Mouse (Mus musculus): ENCODE results near the gene Sf1.
A peak's percentile ranks its signal among the peaks of the same experiment; 100 is the strongest.

The Sf1 gene

DNA sequence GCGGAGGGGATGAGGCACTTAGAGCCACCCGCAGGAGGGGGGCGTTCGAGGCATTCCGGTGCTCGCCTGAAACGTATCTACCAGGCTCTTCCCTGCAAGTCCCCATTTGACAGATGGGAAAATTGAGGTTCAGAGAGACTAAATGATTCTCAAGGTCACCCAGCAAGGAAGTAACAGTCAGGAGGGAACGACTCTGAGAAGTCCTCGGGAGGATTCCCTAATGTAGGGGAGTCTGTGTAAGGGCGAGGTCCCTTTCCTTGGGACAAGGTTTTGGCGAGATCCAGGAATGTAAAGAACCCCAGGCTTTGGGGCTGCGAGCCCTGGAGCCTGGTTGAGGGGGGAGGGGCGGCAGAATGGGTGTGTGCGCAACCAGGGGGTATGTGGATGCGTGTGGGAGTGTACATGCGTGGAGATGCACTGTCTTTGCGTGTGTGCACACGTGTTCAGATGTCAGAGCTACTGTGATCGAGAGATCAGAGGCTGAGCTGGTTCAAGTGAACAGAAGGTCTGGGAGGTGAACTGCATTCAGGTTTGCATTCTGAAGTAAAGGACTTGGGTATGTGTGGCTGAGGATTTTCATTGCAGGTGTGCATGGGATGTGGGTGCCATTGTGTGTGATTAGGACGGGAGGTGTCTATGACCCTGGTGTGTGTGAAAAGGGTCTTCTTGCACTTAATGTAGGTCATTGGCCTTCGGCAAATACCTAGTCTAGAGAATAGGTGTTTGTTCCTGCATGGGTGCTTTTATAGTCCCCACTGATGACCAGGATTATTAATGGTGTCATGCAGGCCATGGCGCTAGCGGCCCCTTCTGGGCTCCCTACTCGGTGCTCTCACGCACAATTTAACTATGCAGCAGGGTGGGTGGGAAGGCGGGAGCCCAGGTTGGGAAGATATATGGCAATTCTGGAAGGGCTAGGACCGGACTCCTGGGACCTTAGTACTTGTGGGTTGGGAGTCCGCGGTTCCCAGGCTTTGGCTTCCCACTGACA, 36.9 kb downstream of the Sf1 start:
- peak; percentile 21 to 53 for DNase-seq

DNA sequence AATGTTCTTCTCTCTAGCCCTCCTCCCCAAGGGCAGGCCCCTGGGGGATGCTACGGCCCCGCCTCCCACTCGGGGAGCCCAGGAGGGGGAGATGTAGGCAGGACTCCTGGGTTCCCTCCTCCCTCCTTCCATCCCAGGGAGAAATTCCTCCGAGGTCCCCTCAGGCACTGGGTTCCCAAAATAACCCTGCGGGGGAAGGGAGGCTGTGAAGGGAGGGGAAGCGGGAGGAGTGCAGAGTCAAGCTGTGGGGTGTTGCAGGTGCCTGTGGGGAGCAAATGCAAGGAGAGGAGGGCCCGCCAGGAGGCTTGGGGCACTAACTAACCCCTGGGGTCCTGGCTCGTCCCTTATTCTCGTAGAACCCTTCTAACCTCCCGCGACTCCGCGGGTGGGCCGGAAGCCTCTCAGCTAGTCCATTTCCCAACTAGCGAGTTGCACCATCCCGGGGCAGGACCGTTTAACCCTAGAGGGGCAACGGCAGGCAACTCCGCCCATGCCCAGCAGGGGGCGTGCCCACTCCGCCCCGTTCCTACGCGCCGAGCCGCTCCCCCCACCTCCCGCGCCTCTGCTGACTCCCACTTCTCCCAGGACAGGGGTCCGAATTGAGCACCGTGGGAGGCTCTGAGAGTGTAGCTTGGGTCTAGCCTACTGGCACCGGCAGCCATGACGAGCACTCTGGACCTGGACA, 37.8 kb downstream of the Sf1 start:
- DNase-seq = peak; percentile 84 to 86

DNA sequence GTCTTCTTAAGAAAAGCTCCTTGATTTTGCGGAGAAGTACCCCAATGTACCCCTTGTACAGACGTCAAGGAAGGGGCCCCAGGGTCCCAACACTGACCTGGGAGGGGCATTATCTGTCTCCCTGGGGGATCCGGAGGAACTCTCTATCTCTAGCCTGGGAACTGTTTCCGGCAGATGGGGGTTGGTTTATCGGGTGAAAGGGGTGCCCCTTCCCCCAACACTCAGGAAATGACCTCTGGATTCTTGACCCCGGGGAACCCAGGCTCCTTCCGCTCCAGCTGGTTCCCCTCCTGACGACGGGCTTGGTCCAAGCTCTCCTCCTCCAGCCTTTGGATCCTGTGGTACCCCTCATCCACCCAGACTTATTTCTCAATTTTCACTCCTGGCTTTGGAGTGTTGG, 38.5 kb downstream of the Sf1 start:
- peak; percentile 67 to 79 for DNase-seq

DNA sequence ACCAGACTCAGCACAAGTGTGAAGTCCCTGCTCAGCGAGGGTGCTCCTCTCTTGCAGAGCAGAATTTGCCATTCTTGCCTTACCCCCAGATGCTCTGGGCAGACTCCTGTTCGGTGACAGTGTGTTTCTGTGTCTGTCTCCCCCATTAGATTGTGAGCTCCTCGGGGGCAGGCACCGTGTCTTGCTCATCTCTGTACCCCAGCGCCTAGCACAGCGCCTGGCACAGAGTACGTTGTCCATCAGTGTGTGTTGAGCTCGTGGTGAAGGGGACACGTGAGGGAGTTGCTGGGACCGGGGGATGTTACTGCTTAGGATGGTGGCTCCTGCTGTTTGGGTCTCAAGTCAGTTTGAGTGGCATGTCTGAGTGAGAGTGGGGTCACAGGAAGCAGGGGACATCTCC, 40.4 kb downstream of the Sf1 start:
- DNase-seq = no peak

DNA sequence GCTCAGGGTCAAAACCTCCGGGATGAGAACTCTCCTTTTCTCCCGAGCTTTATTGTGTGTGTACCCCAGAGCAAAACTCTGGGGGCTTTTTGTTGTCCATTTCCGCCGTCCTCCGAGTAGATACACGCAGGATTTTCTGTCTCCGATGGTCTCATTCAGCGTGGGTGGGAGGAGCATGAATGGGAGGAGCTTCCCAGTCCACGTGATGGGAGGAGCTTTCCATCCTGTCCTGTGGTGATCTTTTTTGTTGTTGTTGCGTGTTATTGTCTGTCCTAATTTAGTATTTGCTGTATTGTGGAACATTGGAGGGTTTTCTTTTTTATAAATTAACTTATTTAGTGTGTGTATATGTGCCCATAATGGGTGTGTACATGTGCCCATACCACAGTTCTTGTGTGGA, 41.9 kb downstream of the Sf1 start:
- no peak for DNase-seq

DNA sequence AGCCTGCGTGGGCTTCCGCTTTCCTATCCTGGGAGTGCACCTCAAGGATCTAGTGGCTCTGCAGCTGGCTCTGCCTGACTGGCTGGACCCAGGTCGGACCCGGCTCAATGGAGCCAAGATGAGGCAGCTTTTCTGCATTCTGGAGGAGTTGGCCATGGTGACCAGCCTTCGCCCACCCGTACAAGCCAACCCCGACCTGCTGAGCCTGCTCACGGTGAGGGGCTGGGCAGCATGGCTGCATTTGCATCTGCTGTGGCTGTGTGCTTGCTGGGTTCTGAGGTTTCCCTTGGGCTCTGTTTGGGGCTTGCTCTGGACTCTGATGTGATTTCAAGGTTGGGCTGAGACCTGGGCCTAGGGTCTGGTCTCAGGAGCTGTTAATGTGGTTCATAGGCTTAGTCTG, 43.6 kb downstream of the Sf1 start:
- no peak for DNase-seq

DNA sequence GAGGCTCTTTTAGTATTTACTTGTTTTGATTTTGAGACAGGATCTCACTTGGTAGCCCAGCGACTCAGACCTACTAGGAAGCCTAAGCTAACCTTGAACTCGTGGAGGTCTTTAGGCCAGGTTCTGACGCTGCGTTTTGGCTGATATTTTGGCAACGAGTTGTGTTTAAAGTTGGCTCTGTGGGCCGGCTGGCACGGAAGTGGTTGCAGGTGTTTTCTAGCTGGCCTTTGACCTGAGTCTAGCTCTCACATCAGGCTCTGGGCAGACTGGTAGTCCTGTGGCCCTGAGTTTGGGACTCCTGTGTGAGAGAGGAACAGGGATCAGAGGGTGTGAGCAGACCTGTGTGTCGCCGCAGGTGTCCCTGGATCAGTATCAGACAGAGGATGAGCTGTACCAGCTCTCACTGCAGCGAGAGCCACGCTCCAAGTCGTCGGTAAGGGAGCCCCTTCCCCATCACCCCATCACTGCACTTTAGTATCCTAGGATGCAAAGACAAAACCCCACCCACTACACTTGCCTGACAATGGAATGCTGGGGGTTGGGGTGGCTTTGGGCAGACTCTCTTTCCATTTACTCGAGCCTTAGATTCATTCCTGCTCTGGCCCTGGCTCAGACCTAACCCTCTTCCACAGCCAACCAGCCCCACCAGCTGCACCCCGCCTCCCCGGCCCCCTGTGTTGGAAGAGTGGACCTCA, 44.5 kb downstream of the Sf1 start:
- DNase-seq = no peak

DNA sequence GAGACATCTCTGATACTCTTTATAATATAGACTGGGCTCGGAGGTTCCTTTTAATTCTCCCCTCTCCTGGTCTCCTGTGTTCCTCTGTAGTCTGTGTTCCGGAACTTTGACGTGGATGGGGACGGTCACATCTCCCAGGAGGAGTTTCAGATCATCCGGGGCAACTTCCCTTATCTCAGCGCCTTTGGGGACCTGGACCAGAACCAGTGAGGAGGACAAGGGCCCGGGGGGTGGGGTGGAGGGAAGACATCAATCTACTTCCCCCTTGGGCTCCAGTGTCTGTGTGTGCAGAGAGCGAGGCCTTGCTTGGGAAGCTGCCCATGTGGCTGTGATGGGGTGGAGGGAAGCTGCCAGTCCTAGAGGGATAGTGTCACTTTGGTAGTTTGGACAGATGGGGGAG, 45.3 kb downstream of the Sf1 start:
- peak; percentile 26 to 56 for DNase-seq

DNA sequence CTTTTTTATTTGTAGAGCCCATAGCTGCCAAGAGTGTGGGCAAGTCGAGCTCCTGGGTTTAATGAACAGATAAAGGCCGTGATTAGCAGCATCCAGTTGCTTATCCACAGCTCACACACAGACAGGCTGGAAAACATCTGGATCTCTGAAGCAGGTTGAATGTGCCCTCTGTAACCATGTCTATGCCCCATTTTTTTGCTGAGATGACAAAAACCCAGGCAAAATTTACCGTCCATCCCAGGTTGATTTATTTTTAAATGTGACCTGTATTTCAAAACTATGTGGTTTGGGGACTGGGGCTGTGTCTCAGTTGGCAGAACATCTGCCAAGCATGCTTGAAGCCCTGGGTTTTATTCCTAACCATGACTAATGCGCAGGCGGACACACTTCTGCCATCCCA, 45.7 kb downstream of the Sf1 start:
- no peak for DNase-seq

DNA sequence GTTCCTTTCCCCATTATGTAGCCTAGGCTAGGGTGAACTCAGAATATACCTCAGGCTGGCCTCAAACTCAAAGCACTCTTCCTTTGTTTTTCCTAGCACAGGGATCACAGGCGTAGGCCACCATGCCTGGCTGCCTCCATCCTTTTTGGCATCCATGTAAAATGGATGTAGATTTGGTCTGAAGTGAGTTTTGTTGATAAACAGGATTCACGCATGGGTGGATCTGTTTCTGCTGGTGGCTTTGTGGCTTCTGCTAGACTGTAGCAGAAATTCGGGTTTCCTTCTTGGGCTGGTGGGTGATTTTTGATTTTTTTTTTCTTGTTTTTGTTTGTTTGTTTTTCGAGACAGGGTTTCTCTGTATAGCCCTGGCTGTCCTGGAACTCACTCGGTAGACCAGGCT, 46.4 kb downstream of the Sf1 start:
- DNase-seq = no peak

DNA sequence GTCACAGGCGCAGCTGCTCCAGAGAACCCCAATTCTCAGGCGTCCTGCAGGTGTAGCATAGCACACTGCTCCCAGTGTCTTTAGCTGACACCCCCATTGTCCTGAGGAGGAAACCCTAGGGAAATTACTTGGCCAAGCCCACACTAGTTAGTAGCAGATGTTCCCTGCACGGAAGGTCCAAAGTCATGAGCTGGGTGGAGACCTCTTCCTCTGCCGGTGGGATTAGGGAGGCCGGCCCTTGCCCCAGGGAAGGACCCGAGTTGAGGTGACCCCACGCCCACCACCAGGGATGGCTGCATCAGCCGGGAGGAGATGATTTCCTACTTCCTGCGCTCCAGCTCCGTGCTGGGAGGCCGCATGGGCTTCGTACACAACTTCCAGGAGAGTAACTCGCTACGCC, 49.3 kb downstream of the Sf1 start:
- no peak for DNase-seq

DNA sequence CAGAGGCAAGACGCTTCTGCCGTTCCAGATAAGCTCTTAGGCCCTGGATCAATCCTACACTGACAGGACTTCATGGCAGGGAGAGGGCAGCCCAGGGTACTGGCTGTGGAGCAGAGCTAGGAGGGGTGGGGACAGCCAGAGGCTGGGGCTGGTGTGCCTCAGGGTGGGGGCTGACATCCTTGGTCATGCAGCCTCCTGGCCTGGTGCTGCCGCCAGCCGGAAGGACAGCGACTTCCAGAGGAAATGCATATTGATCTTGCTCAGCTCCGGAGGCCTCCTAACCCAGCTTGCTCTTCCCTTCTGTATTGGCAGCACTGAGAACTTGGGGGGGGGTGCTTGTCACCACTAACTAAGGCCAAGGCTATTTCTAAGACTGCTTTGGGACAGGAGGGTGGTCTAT, 52.0 kb downstream of the Sf1 start:
- DNase-seq = peak; percentile 41 to 74

DNA sequence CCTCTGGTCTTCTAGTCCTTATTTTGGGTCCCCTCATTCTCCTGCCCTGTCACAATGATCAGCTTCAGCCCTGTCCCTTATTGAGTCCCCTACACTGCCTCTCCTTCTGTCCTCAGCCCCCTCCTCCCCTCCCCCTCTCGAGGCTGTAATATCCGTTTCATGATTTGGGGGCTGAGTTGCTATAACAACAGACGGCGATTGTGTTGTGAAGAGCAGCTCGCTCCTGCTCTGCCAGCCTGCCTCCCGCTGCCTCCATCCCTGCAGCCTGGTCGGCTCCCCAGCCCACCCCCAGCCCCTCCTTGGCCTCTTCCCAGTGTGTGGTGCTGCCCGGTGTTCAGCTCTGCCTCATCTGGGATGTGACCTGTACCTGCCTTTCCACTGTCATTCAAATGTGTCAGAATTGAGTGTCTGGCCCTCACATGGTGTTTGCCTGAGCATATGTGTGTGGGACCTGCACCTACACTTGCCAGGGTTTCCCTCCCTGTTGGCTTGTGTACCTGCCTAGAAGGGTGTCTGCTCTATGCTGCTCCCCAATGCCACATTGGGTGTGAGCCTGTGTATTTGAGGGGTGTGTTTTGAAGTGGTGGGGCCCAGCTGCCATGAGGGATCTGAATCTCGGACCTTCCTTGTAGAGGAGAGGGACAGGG, 52.8 kb downstream of the Sf1 start:
- DNase-seq = peak in 1 of 2 experiments; percentile 26

DNA sequence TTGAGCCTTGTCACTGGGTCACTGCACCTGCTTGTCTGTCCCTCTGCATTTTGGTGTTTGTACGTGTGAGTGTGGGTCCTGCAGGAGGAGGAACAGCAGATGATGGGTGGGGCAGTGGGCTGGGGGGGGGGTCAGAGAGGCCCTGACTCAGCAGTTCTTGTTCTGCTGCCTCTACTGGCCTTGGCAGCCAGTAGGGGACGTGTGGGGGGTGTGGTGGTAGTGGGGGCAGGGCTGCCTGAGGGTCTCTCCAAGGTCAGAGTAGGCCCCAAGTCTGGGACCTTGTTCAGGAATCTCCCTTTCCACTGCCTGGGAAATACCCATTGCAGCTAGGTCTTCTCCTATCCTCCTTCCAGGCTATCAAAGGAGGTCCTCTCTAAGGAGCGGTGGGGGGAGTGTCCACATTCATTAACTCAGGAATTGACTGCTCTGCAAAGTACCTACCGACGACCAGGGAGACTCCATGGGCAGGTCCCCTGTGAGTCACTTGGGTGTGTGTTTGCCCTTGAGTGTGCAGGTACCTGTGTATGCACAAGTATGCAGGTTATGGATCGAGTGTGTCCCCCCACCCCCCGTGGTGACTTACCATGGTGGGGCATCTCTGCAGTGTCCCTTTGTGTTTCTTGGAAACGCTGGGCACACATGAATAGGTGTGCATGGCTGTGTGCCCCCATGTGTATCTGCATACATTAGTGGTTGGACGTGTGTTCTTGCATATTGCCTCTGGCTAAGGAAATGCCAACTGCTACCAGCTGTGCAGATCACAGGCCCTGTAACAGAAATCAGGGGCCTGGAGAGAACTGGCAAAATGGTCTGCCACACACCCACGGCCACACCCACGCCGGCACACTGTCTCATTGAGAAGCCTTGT, 53.6 kb downstream of the Sf1 start:
- DNase-seq = no peak

DNA sequence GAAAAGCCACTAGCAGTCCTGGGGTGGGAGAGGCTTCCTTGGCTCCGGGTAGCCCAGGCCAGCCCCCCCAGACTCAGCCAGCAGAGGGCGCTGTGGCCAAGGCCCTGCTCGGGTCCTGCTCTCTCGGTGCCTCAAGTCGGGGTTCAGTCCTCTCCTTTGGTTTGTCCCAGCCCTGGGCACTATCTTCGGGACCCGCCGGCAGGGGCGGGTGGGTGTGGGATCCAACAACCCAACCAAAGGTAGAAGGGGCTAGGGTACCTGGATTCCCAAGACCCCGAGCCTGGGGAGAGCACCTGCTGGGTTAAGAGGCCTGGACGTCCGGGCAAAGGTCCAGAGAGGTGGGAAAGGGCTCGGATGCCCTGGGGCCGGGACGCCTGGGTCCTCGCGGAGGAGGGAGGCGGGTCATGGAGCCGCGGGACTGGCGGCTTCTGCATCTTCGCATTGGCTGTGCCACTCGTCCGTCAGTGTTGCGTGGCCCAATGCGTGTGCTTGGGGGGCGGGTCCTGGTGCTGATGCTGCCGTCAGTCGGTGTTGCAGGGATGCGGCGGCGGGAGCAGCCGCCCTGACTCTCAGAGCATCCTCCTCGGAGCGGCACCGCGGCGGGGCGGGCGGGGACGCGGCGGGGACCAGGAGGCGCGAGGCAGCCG, 54.9 kb downstream of the Sf1 start, which contains the start of gene Nrxn2:
Gene Nrxn2 (plus strand): TSS at position 499 of the 647 bp plus-strand sequence.
- peak; percentile 84 to 90 for DNase-seq

DNA sequence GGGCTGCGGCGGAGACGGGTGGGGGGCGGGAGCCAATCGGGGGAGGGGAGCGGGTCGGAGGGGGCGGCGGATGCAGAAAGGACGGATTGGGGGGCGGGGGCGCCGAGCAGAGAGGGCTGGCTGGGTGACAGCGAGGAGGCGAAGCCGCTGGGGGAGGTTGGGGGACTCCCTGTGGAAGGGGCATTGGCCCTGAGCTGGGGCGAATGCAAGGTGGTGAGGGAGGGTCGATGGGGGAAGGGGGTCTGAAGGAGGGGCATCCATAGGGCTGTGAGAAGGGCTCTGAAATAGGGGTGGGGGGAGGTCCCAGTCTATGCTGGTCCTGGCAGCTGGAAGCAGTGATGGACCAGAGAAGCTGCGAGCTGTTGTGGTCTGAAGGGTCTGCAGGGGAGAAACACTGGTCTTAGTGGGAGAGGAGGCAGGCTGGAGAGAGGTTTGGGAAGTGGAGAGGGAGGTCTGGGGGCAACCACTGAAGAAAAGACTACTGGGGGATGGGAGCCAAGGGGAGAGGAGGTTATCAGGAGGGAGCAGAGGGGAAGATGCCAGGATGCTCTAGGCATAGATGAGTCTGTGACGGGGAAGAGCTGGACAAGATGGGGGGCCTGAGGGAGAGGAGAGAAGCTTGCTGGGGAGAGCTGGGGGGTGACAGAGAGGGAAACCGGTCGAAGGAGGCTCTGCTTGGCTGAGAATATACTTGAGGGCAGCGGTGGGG, 55.6 kb downstream of the Sf1 start:
- no peak for DNase-seq

DNA sequence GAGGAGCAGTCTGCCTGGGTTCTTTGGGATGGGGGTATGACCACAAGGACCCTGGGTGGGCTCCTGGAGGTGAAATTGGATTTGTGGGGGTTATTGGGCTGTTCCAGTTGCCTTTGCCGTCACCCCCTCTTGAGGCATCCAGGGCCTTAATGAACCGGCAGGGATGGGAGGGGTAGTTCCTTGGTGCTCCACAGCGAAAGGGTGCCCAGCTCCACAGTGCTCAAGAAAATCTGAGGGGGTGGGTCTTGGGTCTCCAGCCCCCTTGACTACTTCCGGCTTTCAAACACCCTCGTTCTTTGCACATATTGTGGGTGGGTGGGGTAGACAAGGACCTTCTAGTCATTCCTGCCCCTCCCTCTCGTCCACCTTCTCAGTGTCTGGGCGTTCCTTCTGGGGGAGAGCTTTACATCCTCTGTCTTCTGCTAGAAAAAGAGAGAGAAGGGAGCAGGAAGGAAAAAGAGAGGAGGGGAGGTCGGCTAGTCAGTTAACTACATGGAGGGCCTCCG, 56.4 kb downstream of the Sf1 start:
- no peak for DNase-seq

DNA sequence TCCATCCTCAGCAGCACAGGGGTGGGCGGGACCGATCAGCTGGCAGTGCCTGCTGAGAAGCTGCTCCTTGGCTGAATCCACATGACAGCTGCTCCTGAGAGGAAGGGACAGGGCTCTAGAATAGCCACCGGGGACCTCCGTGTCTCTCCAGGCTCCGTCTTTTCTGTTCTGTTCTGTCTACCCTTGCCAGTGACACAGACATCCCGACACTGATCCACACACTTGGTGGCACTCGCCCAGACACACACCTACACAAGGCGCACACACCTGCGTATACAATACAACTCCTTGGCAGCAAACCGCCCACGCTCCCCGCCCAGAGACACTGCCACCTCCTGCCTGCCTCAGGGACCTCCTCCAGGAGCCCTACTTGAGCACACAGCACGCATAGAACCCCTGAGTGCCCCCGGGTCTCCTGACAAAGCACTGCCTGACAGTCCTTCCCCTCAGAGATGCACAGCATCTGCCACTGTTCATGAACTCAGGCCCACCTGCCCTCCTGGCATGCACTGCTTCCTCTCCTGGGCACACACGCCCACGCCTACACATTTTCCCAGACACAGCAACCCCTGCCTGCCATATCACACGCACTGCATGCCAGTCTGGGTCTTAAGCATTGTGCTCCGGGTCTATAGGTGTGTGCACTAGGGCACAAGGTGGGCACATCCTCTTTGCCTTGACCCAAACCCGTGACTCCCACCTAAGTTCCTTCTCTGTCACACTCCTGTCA, 57.2 kb downstream of the Sf1 start:
- DNase-seq = no peak

DNA sequence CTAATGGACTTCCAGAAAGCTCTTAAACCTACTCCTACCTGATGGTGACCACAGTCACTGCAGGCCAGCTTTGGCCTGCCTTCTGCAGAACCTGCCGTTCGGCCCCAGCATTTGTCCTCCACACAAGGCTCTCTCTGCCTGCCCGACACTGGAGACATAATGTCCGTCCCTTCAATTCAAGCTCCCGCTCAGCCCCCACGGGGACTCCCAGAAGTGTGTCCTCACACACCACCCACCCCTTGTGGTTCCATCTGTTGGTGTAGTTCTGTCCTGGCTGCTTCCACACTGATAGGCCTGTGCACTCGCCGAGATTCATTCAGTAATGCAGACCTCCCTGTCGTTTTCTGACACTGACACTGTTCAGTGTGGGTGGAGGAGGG, 57.7 kb downstream of the Sf1 start:
- no peak for DNase-seq

DNA sequence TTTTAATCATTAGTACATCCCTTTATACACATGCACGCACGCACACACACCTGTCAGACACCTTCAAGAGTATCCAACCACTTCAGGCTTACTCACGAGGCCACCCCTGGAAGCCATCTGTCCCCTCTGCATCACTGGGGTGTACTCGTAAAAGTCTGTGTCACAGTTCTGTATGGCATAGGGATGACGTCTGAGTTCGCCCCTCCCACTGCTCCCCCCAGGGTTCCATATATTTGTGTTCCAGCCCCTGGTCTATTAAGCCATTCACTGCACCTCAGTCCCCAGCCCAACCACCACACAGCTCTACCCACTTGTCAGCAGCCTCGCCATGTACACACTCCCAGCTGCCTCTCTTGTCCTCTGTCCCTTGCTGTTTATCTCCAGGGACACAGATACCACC, 58.5 kb downstream of the Sf1 start:
- DNase-seq = no peak
